Mouse (Mus musculus) T-helper 2 cell (primary cell): ENCODE data around the gene Fam124a.
"Not testable (repeated sequence)": the region's sequence is repeated elsewhere in the genome, so short reads cannot be mapped to it uniquely, and the experiment has no call there.

Source experiments
- in situ Hi-C: fragments of 300-600 bp; cut with MboI, MseI; formaldehyde crosslinking; loops from one replicate; pipeline ENCODE4 v1.15.1; 2025; ENCODE audit warnings: high pct_unique_total_duplicates

Fam124a gene

DNA sequence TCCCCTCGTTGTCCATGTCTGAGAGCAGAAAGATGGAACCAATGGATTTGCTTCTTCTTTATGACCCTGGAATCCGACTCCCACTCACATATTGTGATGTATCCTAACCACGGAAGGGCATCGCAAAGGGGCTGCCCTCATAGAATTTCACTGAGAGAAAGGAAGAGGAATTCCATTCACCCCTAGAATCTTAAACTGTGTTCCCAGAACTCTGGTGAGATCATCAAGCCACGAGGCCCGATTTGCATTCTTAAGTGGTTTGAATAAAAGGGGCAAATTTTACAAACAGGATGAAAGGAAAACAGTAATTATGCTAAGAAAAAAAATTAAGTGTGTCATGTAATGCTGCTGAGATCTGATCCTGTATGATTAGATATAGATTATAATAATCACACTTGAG, 19.4 kb downstream of the Fam124a start:
- in situ Hi-C loops, result no loop called here

DNA sequence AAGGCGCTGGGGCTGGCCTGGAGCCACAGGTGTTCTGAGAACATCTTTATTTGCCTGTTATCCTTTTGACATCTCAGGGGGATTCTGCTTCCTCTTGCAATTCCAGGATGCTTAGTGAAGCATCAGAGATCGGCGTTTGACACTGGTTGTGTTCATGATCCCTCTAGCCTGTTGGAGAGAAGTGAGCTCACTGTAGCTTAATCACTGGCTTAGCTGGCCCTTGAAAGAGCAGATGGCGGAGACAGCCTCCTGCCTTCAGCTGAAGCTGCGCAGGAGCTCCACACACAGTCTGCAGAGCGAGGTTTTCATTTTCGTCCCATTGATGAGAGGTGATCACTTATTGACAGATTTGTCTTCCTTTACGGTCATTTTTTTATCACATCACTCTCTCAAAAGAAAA, 20.3 kb downstream of the Fam124a start:
- in situ Hi-C loops, result no loop called here

DNA sequence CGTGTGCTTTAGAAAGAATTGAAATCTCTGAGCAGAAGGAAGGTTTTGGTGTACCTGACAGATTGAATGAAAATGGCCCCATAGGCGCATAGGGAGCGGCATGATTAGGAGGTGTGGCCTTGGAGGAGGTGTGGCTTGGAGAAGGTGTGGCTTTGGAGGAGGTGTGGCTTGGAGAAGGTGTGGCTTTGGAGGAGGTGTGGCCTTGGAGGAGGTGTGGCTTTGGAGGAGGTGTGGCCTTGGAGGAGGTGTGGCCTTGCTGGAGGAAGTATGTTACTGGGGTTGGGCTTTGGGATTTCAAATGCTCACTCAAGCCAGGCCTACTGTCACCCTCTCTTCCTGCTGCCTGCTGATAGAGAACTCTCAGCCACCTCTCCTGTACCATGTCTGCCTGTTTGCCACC, 25.4 kb downstream of the Fam124a start:
- in situ Hi-C loops, result no loop called here

DNA sequence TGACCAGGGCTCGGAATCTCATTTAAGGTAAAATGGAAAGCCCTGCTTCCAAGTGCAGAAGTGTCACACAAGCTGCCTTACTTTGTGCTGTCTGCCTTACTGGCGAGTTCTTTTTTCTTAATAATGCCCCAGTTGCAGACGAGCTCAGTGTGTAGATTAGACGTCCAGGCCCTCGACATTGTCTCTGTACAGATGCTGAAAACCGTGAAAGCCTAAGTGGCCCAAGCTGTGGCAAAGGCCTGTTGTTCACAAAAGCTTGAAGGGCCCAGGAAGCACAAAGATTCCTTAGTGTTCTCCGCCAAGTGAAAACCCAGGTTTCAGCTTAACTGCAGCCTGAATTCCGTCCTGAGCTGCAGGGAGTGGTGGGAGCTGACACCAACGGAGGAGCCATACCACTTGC, 26.2 kb downstream of the Fam124a start:
- in situ Hi-C loops, result no loop called here

DNA sequence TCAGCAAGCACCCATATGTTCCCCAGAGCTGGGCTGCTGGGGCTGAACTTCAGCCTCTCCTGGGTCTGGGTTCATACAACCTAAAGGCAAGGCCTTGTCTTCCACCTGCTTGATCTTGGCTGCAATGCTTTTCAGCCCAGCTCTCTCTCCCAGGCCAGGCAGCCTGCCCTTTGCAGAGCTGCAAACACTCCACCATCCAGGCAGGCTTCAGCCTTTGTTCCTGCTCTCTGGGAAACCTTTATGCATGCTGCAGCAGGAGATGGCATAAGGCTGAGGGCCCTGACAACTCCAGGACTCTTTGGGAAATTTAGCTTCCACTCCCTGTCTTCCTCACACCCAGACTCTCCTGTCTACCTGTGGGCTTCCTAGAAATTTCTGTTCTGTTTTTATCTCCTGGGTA, 29.1 kb downstream of the Fam124a start:
- in situ Hi-C loops, result no loop called here

DNA sequence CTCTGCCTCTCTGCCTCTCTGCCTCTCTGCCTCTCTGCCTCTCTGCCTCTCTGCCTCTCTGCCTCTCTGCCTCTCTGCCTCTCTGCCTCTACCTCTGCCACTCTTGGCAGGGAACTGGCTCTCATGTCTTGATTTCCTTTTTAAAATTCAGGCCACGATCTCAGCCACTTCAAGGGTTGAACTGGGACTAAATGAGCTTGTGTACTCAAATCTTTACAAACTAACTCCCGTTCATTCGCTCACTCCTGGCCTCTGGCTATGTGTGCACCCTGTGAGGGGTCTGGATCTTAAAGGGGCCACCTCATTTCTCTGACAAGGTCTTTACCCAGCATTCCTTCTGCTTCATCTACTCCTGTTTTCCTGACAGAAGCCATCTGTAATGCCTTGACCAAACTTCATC, 29.8 kb downstream of the Fam124a start:
- in situ Hi-C loops, result no loop called here

DNA sequence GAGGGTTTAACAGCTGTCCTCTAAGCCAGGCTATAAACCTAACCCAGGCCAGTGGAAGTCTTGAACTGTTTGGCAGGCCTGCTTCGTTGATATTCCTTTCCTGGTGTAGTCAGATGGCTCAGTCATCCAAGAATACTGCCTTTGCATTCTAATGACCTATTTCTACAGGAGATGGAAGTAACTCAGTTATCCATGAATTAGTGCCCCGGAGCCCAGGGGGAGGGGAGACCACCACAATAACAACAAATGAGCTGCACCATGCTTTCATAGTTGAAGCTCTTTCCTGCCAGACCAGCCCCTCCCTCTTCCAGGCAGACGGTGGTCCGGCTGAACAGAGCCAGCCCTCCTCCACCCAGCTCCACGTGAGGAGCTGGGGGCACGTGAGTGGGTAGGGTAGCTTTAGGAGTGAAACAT, 44.6 kb downstream of the Fam124a start:
- in situ Hi-C loops, result no loop called here

DNA sequence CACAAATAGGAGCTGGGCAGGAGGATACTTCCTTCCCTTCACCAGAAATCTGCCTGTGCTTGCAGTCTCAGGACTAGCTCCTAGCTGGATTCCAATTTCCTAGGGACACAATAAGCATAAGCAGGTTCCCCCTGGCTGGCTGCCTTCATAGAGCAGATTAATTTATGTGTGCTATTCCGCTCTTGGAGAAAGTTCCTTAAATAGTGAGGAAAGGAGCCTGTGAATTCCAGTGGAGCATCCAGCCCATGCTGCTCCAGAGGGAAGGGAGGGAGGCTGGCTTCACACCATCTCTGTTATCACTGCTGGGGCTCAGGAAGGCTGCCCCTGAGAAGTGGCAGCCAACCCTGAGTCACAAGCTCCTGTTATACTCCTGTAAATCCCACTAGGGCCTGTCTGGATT, 46.7 kb downstream of the Fam124a start:
- in situ Hi-C loops, result no loop called here

DNA sequence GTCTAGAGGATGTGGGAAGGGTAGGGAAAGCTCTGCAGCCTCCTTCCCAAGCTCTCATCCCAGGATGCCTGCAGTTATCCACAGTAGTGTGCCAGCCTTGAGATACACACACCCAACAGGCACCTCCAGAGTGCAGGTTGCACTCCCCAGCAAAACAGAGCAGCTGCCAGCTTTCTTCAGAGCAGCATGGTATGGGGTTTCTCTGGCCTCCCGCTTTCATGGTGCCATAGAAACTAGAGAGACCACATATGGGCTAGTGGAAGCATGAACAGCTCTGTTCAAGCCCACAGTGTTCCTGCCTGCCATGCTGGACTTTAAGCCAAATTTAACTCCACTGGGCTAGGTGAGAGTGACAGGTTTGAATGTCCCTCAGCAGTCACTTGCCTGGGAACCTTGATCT, 47.3 kb downstream of the Fam124a start:
- in situ Hi-C loops, result no loop called here

DNA sequence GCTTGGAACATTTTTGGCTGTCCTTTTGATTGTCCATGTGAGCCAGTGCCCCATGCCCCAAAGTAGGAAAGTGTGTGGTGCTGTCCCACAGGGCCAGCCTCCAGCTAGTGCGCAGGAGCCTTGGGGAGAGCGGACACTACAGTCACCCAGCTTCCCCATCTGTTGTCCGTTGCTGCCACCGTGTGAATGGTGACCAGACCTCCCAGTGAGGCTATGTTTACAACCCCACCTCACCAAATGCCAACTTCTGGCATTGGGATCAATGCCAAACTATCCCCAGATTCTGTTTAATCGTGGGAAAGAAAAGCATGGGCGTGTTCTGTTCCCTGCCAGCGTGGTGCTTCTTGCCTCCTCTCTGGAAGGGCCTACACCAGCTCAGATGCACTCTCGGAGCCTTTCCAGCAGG, 52.3 kb downstream of the Fam124a start:
- in situ Hi-C loops, result no loop called here

DNA sequence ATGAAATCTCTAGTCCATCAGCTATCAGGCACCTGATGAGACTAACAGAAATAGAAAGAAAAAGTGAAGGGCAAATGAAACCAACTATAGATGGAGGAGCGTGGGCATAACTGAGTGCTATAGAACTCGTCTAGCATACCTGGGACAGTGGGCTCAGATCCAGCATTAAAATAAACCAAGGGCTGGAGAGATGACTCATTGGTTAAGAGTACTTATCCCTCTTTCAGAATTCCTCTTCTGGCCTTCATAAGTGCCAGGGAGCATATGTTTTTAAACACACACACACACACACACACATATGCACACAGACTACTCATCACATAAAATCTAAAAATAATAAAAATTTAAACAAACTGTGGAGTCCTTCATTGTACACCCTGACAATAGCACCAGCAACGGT, 54.4 kb downstream of the Fam124a start:
- in situ Hi-C loops, result loop anchor here (10.0 kb wide), 1 partner anchor 815 kb away; no protein-coding TSS in a partner anchor

DNA sequence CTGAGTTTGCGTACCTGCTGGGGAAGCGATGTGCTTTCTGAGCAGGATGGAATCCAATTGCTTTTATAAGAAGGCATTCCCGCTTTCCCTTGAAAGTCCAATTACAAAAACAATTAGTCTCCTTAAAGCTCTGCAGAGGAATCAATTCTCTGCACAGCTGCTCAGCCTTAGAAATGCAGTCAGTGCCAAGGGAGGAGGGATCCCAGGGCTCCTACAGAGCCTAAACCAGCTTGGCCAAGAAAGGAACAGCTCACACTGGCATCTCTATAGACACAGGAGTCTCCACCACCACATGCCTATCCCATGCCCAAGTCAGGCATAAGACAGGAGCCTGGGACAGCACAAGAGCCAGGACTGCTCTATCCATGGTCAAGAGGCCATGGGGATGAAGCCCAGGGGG, 66.9 kb downstream of the Fam124a start:
- in situ Hi-C loops, result no loop called here

DNA sequence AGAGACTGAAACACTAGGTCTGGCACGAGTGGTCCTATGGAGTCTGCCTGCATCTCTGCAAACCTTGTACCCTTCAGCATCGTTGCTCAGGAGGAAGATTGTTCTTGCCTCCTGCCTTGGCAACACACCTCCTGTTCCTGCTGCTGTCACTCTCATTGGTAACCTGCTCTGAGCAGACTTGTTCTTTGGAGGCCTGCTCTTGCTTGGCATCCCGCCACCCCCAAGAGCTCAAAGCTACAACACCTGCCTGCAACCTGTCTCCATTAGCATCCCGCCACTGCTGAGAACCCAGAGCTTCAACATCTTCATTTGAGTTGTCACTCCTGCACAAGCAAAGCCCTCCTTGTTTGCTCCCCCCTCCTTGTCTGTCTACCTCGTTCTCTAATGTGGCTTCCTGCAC, 72.4 kb downstream of the Fam124a start:
- in situ Hi-C loops, result no loop called here

DNA sequence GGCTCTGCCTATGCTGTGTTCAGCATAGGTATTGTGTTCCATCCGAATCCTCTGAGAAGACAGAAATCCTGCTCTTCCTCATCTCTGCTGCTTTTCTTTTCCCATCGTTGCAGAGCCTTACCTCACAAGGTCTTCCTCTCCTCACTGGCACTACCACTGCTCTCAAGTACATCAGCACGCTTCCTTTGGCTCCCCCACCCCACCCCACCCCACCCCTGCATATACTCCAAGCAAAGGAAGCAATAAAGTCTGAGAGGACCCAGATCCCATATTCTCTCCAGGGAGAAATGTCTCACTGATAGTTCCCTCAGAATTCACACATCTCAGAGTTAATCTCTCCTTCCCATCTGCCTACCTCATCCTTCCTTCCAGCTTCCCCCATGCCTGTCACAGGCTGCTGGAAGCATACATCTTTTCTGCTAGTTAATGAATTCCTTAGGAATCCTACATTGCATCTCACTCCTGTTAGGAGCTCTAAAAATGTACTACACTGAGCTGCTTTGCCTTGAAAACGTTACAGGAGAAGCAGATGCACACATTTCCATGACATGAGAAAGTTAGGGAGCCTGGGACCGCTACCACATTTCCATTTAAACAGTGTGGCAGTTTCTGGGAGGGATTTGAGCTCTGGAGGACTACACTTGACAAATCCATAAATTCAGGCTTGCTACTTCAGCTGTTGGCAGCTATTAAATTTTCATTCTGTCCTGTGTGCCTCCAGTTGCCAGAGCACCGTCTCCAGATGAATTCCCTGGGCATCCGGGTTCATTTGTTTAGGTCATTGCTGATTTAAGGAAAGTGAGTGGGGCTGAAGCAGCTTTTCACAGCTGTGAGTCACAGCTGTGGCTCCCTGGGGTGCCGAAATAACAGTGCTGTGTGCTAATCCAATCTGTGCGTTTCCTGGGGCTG, 82.2 kb downstream of the Fam124a start:
- in situ Hi-C loops, result loop anchor here (10.0 kb wide), 1 partner anchor 1927 kb away; no protein-coding TSS in a partner anchor

DNA sequence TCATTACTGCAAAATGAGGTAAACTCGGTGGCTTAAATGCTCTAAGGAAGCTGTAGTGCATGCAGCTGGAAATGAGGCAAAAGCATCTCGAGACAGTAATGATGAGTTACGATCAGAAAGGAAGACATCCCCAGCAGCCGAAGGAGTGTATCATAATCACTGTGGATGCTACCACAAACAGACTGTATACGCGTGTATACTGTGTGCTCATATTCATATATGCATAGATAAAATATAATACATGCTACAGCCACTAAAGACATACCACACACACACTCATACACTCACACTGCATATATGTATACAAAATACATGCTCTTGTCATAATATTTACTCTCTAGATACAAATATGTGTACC, 82.8 kb downstream of the Fam124a start:
- in situ Hi-C loops, result loop anchor here (10.0 kb wide), 1 partner anchor 1926 kb away; no protein-coding TSS in a partner anchor

DNA sequence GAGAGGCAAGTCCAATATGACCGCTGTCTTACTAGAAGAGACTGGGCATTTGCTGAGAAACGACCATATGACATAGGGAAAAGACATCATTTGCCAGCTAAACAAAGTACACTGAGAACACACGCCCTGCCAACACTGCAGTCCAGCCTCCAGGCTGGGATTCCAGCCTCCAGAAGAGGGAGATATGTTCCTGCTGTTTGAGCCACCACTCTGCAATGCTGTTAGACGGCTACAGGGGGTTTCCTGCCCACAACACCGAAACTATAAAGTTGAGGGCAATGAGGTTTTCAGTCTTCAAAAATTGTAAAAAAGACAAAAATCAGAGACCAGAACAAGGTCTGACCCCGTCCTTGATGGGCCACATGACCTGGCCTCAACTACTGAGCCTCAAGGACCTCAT, 83.6 kb downstream of the Fam124a start:
- in situ Hi-C loops, result loop anchor here (10.0 kb wide), 1 partner anchor 1926 kb away; no protein-coding TSS in a partner anchor

DNA sequence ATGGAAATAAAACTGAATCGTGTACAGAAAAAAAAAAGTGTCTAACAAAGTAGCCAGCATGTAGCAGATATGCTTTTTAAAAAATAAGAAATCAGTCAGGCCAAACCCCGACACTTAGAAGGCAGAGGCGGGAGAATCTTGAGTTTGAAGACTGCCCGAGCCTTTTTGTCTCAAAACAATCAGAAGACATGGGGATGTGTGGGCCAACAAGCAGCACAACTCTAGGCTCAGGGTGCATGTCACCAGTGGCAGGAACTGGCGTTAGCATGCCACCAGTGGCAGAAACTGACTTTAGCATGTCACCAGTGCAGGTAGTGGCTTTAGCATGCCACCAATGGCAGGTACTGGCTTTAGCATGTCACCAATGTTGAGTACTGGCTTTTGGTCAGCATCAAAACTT, 84.0 kb downstream of the Fam124a start:
- in situ Hi-C loops, result loop anchor here (10.0 kb wide), 1 partner anchor 1925 kb away; no protein-coding TSS in a partner anchor

DNA sequence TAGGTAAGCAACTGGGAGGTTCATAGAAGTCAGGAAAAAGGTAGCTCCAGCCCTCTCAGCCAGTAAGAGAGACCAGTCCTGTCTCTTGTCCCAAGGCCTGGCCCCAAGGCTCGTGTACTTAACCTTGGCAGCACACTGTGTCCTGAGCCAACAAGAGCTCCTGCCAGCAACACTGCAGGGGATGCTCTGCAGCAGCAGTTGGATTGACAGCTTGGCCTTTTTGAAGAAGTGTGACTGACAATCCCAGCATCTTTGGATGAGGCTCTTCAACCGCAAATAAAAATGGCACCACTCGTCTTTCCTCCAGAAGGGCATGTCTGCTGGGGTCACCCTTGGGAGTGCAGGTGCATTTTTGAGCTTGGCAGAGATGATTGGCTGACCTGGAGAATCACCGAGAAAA, 84.9 kb downstream of the Fam124a start:
- in situ Hi-C loops, result no loop called here

DNA sequence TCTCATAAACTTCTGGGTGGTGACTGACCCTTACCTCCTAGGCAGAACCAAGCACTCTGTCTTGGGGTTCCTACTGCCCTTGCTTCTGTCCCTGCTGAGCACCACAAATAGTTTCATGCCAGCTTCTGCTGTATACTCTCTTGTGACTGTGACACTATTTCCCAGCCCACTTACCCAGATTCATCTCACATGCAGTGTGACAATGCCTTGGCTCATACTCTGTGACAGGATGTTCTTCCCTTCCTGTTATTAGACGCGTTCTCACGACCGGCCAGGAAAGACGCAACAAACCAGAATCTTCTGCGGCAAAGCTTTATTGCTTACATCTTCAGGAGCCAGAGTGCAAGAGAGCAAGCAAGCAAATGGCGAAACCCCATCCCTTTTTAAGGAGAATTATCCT, 86.8 kb downstream of the Fam124a start:
- in situ Hi-C loops, result not testable (repeated sequence)

DNA sequence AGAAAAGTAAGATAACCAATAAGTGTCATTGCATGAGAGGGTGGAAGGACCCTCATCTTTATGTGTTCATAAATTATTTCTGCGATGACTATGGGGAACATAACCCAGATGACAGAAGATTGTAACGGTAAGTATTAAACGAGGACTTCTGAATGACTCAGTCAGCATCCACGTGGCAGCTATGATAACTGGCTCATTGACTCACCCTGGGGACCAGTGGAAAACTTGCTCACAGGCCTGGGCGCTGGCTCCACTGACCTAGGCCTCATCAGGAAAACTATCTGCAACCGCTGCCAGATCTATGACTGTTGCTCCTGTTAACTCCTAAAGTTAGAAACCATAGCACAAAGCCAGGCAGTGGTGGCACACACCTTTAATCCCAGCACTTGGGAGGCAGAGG, 92.9 kb downstream of the Fam124a start:
- in situ Hi-C loops, result no loop called here

DNA sequence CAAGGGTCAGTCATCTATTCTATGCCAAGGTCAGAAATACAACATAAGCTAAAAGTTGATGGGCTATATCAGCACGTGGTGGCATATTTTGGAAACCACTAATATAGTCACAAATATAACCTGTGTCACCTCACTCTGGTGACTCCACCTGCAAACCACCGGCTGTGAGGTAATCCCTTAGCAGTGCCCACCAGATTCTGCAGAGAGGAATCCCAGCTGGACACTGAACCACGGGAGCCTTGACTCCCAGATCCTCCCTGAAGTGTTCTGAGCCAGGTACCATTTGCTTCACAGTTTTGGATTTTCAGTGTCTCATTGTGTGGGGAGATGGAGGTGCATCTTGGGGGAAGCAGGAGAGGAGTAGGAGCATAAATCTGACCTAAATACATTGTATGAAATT, 94.8 kb downstream of the Fam124a start:
- in situ Hi-C loops, result no loop called here

DNA sequence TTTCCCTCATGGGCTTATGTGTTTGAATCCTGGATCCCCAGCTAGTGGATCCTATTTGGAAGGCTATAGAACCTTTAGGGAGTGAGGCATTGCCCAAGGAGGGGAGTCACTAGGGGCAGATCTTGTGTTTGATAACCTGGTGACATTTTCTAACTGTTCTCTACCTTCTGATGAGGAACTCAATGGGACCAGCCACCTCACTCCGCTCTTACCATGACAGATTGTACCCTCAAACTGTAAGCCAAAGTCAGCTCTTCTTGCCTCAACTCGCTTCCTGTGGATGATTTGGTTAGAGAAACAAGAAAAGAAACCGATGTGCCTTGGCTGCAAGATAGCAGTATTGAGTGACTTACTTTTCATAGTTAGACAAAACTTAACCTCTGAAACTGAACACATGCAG, 96.2 kb downstream of the Fam124a start:
- in situ Hi-C loops, result no loop called here

DNA sequence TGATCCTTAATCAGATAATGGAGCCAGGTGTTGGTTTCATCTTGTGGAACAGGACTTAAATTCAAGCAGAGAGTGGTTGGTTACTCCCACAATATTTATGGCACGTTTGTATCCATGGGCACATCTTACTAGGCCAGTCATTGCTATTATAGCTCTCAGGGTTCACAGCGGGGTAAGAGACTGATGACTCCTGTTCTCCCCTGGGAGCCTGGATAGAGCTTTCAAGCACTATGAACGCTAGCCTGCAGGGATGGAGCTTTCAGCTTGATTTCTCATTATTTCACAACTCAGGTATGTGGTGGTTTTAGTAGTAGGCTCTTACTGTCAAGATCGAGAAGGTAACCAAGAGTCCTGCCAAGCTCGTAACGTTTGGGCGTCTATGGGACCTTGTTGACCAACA, 100.5 kb downstream of the Fam124a start:
- in situ Hi-C loops, result no loop called here

DNA sequence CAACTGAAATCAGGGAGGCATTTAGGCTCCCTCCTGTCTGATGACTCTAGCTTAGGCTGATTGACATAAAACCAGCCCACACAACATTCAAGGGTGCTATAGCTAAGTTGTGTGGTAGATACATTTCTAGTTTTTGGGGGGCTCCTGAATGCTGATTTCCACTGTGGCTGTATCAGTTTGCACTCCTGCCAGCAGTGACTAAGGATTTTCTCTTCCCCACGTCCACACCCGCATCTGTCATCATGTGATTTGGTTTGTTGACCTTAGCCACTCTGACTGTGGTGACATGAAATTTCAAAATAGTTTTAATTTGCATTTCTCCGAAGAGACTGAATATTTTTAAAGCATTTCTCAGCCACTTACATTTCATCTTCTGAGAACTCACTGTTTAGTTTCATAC, 101.9 kb downstream of the Fam124a start:
- in situ Hi-C loops, result no loop called here
